Mouse (Mus musculus) heart, embryonic 13.5 days (tissue): ENCODE results near the gene Pfn1. TPM values are rescaled to one million over a fixed set of nuclear protein-coding genes. Genes with fewer than 3 reads are reported as not detected.
A peak's percentile ranks its signal among the peaks of the same experiment; 100 is the strongest.

Source experiments
- ATAC-seq: fragments of 200-750 bp; cut with Nextera tagmentation; 2 replicates; pipeline ENCODE4 v1.8.0; 2017; ENCODE audit warnings: moderate TSS enrichment; ENCODE audit not compliant: insufficient number of reproducible peaks, low FRiP score, low TSS enrichment; ENCODE audit errors: extremely low read depth
- H3K27ac ChIP-seq: fragments of 300-500 bp; sonication (generic); replicated peaks from 2 replicates; pipeline ENCODE4 v1.5.1; 2015; ENCODE audit warnings: moderate library complexity, mild to moderate bottlenecking, inconsistent platforms
- H3K27me3 ChIP-seq: fragments of 300-500 bp; sonication (generic); replicated peaks from 2 replicates; pipeline ENCODE4 v1.6.1; 2015; ENCODE audit warnings: mild to moderate bottlenecking, inconsistent platforms
- H3K36me3 ChIP-seq: fragments of 300-500 bp; sonication (generic); 2 replicates; pipeline ENCODE4 v1.6.1; 2015; ENCODE audit warnings: mild to moderate bottlenecking, inconsistent platforms
- H3K4me1 ChIP-seq: fragments of 300-500 bp; sonication (generic); 2 replicates; pipeline ENCODE4 v1.6.1; 2015; ENCODE audit warnings: inconsistent platforms
- H3K4me2 ChIP-seq: fragments of 300-500 bp; sonication (generic); 2 replicates; pipeline ENCODE4 v1.6.1; 2015; ENCODE audit warnings: inconsistent platforms, mild to moderate bottlenecking, moderate library complexity
- H3K4me3 ChIP-seq: fragments of 300-500 bp; sonication (generic); 2 replicates; pipeline ENCODE4 v1.5.1; 2015; ENCODE audit warnings: moderate library complexity, mild to moderate bottlenecking, inconsistent platforms
- H3K9ac ChIP-seq: fragments of 300-500 bp; sonication (generic); 2 replicates; pipeline ENCODE4 v1.6.1; 2015; ENCODE audit warnings: inconsistent platforms, mild to moderate bottlenecking, moderate library complexity
- H3K9me3 ChIP-seq: fragments of 300-500 bp; sonication (generic); 2 replicates; pipeline ENCODE4 v1.6.1; 2016; ENCODE audit warnings: inconsistent platforms
- WGBS: fragments of 180-500 bp; shearing (Covaris S2); methylation state at CpG from one replicate; pipeline ENCODE4 v1.1.7; 2015; ENCODE audit warnings: mixed read lengths; 5-methylcytosine and 5-hydroxymethylcytosine counted together
- polyA plus RNA-seq: library from polyadenylated mRNA; unstranded; fragments of >200 nt; fragmentation: Nextera tagmentation; extraction: Ambion mirVana; gene quantifications from 2 replicates; pipeline ENCODE4 v1.2.1, GENCODE M21; 2015

The Pfn1 gene
- polyA plus RNA-seq, 1 experiment from 2014 or later = 1,588 TPM

DNA sequence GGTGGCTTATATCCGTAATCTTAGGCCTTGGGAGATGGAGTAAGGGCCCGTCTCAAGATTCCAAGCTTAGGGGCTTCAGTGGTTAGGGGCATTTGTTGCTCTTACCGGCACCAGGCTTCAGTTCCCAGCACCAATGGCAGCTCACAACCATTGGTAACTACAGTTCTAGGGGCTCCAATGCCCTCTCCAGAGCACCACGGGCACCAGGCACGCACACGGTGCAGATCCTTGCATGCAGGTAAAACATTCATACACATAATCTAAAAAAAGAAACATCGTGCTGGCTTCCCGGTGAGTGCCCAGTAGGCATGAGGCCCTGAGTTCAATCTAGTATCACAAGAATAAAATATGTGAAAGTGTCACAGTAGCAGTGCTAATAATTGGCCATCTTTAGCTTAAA, 8.7 kb upstream of the Pfn1 start:
- Histone ChIP-seq H3K36me3 (peaks cover 87% of the 10 kb centered on the region), H3K4me2 (no peak overlapping the region), H3K9me3 (no peaks in the 10 kb centered on the region), H3K27me3 (no peaks in the 10 kb centered on the region), H3K27ac (0 out of 2 replicates have a peak overlapping the region, but pooled peaks have one; percentile 5), H3K9ac (peak overlapping the region; percentile 38; the same call in 1 of the 2 replicates), H3K4me3 (no peak overlapping the region), H3K4me1 (peaks cover 51% of the 10 kb centered on the region)
- ATAC-seq = no peak
- 78% methylated on average over 8 of the region's 8 CpGs for WGBS

DNA sequence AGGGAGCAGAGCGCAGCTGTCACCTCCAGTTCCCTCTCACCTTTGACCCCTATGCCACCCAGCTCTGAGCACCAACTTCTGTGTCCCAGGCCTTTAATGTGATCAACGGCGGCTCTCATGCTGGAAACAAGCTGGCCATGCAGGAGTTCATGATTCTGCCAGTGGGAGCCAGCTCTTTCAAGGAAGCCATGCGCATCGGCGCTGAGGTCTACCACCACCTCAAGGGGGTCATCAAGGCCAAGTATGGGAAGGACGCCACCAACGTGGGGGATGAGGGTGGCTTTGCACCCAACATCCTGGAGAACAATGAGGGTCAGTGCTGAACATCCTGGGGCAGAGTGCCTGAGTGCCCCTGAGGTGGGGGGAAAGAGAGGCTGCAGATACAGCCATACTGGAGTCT, 6.1 kb upstream of the Pfn1 start:
- no peak overlapping the region for H3K27ac ChIP-seq
- 86% methylated on average over 8 of the region's 8 CpGs for WGBS
- no peak for ATAC-seq
- H3K27me3 ChIP-seq = no peaks in the 10 kb centered on the region
- no peak overlapping the region for H3K4me2 ChIP-seq
- no peak overlapping the region for H3K4me3 ChIP-seq
- peaks cover 60% of the 10 kb centered on the region for H3K4me1 ChIP-seq
- no peak overlapping the region for H3K9ac ChIP-seq
- H3K36me3 ChIP-seq = peaks cover 67% of the 10 kb centered on the region
- H3K9me3 ChIP-seq = no peaks in the 10 kb centered on the region

DNA sequence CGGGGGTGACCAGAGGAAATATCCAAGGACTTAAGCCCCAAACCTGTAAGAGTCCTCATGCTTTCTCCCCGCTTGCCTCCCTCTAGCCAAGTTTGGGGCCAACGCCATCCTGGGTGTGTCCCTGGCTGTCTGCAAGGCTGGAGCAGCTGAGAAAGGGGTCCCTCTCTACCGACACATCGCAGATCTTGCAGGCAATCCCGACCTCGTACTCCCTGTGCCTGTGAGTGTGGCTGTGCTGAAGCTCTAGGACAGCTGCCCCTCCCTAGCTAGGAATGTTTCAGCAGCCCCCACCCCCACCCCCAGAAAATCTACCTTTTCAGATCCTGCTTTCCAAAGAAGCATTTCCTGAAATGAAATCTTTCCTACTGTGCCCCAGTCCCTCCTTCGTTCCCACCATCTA, 4.5 kb upstream of the Pfn1 start:
- WGBS = 57% methylated on average over 8 of the region's 8 CpGs
- no peak for ATAC-seq
- Histone ChIP-seq H3K36me3 (peaks cover 51% of the 10 kb centered on the region), H3K27me3 (no peaks in the 10 kb centered on the region), H3K9me3 (no peaks in the 10 kb centered on the region), H3K27ac (no peak overlapping the region), H3K9ac (peak overlapping the region; percentile 61), H3K4me3 (no peak overlapping the region), H3K4me1 (peaks cover 59% of the 10 kb centered on the region), H3K4me2 (peak overlapping the region; percentile 94)

DNA sequence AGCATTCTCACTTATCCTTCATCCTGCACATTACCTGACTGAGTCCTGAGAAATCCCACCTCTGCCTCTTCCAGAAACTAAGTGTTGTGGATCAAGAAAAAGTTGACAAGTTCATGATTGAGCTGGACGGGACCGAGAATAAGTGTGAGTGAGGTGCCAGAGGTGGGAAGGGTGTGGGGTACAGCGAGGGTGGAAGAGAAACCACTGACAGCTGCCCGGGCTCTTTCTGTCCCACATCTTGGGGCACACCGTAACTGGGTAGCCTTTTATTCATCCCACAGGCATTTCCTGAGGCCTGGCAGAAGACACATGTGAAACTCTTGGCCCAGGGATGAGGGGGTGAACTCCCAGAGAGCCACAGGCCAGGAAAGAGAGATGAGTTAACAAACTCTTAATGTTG, 4.1 kb upstream of the Pfn1 start:
- WGBS = 73% methylated on average over 5 of the region's 5 CpGs
- Histone ChIP-seq H3K4me2 (peak overlapping the region; percentile 94), H3K9ac (peak overlapping the region; percentile 100), H3K9me3 (no peaks in the 10 kb centered on the region), H3K36me3 (peaks cover 47% of the 10 kb centered on the region), H3K27me3 (no peaks in the 10 kb centered on the region), H3K27ac (peak overlapping the region; percentile 99; the same call in 1 of the 2 replicates), H3K4me3 (peak overlapping the region; percentile 100), H3K4me1 (peaks cover 57% of the 10 kb centered on the region)
- no peak for ATAC-seq

DNA sequence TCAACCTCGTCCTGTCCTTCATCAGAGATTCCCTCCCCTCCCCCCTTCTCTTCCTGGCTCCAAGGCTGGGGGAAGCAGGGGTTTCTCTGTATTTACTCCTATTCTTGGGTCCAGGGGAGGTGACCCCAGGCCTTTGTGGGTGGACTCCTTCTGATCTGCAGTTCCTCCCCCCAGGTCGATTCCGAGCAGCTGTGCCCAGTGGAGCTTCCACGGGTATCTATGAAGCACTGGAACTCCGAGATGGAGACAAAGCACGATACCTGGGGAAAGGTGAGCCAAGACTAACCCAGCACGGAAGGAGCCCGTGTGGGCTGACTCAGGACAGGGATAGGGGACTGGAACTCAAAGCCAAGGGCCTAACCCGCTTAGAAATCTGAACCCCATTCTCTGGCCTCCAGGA, 3.5 kb upstream of the Pfn1 start:
- H3K9ac ChIP-seq = peak overlapping the region; percentile 100
- 58% methylated on average over 9 of the region's 9 CpGs for WGBS
- peaks cover 57% of the 10 kb centered on the region for H3K4me1 ChIP-seq
- no peaks in the 10 kb centered on the region for H3K27me3 ChIP-seq
- H3K4me3 ChIP-seq = peak overlapping the region; percentile 100
- ATAC-seq = no peak
- peaks cover 42% of the 10 kb centered on the region for H3K36me3 ChIP-seq
- H3K4me2 ChIP-seq = peak overlapping the region; percentile 94
- no peaks in the 10 kb centered on the region for H3K9me3 ChIP-seq
- peak overlapping the region; percentile 99 for H3K27ac ChIP-seq

DNA sequence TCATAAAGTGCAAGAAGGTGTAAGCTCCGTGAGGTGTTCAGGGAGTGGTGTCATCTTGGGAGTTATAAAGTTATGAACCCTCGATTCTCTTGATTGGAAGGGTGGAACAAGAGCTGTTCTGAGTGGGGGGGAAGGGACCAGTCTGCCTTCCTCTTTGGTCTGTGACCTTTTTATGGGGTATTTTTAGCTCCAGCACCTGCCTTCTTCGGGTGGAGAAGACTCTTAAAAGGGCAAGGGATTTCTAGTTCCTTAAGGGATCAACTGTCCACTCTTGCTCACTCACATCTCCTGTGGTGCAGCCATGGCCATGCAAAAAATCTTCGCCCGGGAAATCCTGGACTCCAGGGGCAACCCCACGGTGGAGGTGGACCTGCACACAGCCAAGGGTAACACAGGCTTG, 3.1 kb upstream of the Pfn1 start:
- ATAC-seq = no peak
- WGBS = 16% methylated on average over 6 of the region's 6 CpGs
- Histone ChIP-seq H3K27ac (peak overlapping the region; percentile 99), H3K4me1 (peaks cover 57% of the 10 kb centered on the region), H3K4me2 (peak overlapping the region; percentile 94), H3K27me3 (no peaks in the 10 kb centered on the region), H3K36me3 (peaks cover 41% of the 10 kb centered on the region), H3K9me3 (no peaks in the 10 kb centered on the region), H3K9ac (peak overlapping the region; percentile 100), H3K4me3 (peak overlapping the region; percentile 100)

DNA sequence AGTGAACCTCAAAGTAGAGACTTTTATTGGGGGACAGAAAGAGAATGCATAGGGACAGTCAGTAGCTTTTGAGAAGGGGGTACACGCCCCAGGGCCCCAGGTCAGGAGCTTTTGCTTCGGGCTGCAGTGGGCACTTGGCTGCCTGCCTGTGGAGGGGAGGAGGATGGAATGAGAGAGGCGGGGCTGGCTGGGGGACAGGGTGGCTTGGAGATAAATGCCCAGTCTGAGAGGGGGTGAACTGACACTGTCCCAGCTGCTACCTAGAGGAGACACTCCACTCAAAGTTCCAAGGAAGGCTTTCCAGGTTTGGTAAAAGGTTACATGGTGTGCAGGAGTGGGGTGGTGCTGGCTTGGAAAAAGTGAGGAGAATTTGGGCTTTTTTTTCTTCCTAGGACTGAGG, 2.5 kb upstream of the Pfn1 start, which contains the start of gene Eno3:
Eno3 (plus strand) TSS at position 239 of the 400 bp plus-strand sequence.
- Histone ChIP-seq H3K27me3 (no peaks in the 10 kb centered on the region), H3K36me3 (peaks cover 41% of the 10 kb centered on the region), H3K27ac (peak within 1 kb of the TSS; percentile 99), H3K9me3 (no peaks in the 10 kb centered on the region), H3K4me3 (peak within 1 kb of the TSS; percentile 100), H3K4me2 (peak within 1 kb of the TSS; percentile 94), H3K9ac (peak within 1 kb of the TSS; percentile 100), H3K4me1 (peaks cover 63% of the 10 kb centered on the region)
- 15% methylated on average over 3 of the region's 3 CpGs for WGBS
- ATAC-seq = peak; percentile 12; the same call in 1 of the 2 replicates

DNA sequence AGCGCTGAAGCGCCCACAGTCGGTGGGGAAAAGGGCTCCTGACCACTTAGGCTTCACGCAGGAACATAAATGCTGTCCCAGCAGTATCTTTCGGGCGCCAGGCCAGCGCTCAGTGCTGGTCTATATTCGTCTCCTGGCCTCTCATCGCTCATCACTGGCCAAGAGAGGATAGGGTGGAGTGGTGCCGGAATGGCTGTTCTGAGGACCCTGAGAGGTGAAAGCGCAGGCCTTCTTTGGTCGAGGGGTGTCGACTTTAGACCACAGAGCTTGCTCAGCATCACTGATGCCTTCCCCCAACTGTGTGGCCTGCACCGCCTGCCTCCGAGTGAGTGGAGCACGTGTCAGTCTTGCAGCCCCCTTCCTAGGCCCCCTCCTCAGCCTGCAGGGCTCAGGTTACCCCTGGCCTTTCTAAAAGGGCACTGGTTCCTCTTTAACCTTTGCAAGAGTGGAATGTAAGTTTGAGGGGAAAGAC, 2.0 kb upstream of the Pfn1 start:
- H3K4me1 ChIP-seq = peaks cover 68% of the 10 kb centered on the region
- no peaks in the 10 kb centered on the region for H3K27me3 ChIP-seq
- H3K4me3 ChIP-seq = peak overlapping the region; percentile 100
- peaks cover 41% of the 10 kb centered on the region for H3K36me3 ChIP-seq
- no peaks in the 10 kb centered on the region for H3K9me3 ChIP-seq
- 4% methylated on average over 16 of the region's 16 CpGs for WGBS
- H3K9ac ChIP-seq = peak overlapping the region; percentile 100
- H3K4me2 ChIP-seq = peak overlapping the region; percentile 94
- ATAC-seq = no peak; the same call in 1 of the 2 replicates
- H3K27ac ChIP-seq = peak overlapping the region; percentile 99

DNA sequence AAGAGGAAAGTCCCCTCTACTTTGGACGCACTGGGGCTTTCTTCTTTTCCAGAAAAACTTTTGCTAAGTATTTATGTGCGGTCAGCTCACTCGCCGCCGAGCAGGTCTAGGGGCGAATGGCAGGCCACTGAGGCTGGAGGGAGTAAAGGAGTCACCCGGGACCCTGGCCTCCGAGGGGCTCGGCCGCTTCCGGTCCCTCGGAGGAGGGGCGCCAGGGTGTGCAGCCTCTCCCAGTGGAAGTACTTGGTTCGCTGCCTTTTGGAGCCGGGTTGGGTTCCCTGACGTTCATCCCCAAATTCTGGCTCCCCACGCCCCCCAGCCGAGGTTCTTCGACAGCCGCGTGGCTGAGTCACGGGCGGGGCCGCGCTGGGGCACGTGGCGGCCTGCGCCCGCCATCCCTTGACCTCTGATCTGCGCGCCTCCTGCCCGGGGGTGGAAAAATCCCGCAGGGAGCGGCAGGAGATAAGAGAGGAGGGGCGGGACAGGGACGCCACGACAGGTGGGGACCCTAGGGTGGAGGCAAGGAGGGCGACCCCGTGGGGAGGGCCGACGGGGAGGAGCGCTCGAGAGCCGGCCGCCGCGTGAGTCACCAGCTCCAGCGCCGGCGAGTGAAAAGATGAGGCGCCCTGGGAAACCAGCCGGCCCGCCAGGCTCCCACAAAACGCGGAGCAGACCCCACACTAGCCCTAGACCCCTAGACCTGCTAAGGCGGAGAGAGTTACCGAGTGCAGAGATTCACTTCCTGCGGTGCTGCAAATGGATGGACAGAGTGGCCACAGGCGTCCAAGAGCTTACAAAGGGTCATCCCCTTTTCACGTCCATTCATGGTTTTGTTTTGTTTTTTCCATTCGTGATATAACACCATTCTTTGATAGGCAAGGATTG, 1.4 kb upstream of the Pfn1 start:
- no peak for ATAC-seq
- Histone ChIP-seq H3K4me3 (peak overlapping the region; percentile 100), H3K4me2 (peak overlapping the region; percentile 94), H3K4me1 (peaks cover 70% of the 10 kb centered on the region), H3K9ac (peak overlapping the region; percentile 100), H3K36me3 (peaks cover 41% of the 10 kb centered on the region), H3K9me3 (no peaks in the 10 kb centered on the region), H3K27me3 (no peaks in the 10 kb centered on the region), H3K27ac (peak overlapping the region; percentile 99)
- under 1% methylated on average over 61 of the region's 61 CpGs for WGBS

DNA sequence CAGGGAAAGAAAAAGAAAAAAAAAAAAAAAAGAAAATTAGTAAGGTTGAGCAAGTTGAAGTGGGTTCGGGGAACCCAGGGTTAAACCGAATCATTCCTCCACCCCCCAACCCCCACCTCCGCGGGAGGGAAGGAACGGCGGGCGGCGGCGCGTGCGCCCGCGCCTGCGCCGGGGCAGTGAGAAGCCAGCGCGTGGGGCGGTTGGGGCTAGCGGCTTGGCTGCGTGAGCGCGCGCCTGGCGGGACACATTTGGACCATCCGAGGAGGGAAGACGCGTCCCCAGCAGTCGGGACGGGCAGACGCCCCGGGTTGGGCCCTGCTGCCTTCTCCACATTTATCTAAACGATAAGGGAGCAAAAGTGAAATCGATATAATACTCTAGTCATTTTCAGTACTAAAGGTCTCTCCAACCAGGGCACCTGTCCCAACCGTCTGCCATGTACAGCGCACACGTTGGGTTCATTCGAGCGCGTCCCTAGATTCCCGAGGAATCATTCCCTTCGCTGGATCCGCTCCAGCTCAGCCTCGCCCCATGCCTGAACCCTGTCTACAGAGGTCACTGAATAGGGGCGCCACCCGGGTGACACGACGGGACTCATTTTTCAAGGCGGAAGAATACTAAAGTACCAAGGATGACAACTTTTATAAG, 603 bp upstream of the Pfn1 start:
- Histone ChIP-seq H3K9ac (peak overlapping the region; percentile 100), H3K9me3 (no peaks in the 10 kb centered on the region), H3K36me3 (peaks cover 42% of the 10 kb centered on the region), H3K4me1 (peaks cover 77% of the 10 kb centered on the region), H3K4me3 (peak overlapping the region; percentile 100), H3K27me3 (no peaks in the 10 kb centered on the region), H3K27ac (peak overlapping the region; percentile 99), H3K4me2 (peak overlapping the region; percentile 94)
- 0 out of 2 replicates have a peak, but pooled peaks have one; percentile 17 for ATAC-seq
- WGBS = under 1% methylated on average over 42 of the region's 48 CpGs
